Mouse (Mus musculus): ENCODE results near the gene Dio1. TPM values are rescaled to one million over a fixed set of nuclear protein-coding genes. Genes with fewer than 3 reads are reported as not detected.

Gene Dio1
- polyA plus RNA-seq, 1 experiment from 2014 or later, result not detected

- H3K9me3 ChIP-seq, result no peaks in the 10 kb centered on the region
- H3K4me2 ChIP-seq, result no peak overlapping the region
- no peak overlapping the region for H3K4me3 ChIP-seq
- H3K27me3 ChIP-seq (replicated peaks), result no peaks in the 10 kb centered on the region
- WGBS, result 82% methylated on average over 7 of the region's 7 CpGs
- ATAC-seq (replicated peaks), result no peak
- H3K4me1 ChIP-seq, result no peaks in the 10 kb centered on the region
- no peaks in the 10 kb centered on the region for H3K36me3 ChIP-seq (replicated peaks)
- H3K27ac ChIP-seq, result no peak overlapping the region
- H3K9ac ChIP-seq, result no peak overlapping the region
These were observed 7.1 kb downstream of the Dio1 start for GRCm38 (mm10) chr4:107299779-107300340.

GRCm38 (mm10) chr4:107298071-107298606 is 8.8 kb downstream of the Dio1 start:
- no peak for ATAC-seq (replicated peaks)
- no peaks in the 10 kb centered on the region for H3K27me3 ChIP-seq (replicated peaks)
- H3K27ac ChIP-seq, result no peak overlapping the region
- H3K9ac ChIP-seq, result no peak overlapping the region
- H3K36me3 ChIP-seq (replicated peaks), result no peaks in the 10 kb centered on the region
- H3K4me3 ChIP-seq, result no peak overlapping the region
- 88% methylated on average over 8 of the region's 8 CpGs for WGBS
- H3K4me1 ChIP-seq, result no peaks in the 10 kb centered on the region
- no peaks in the 10 kb centered on the region for H3K9me3 ChIP-seq
- H3K4me2 ChIP-seq, result no peak overlapping the region

- H3K27me3 ChIP-seq (replicated peaks), result no peaks in the 10 kb centered on the region
- H3K4me2 ChIP-seq, result no peak overlapping the region
- H3K36me3 ChIP-seq (replicated peaks), result no peaks in the 10 kb centered on the region
- no peak overlapping the region for H3K27ac ChIP-seq
- H3K9ac ChIP-seq, result no peak overlapping the region
- no peaks in the 10 kb centered on the region for H3K9me3 ChIP-seq
- no peaks in the 10 kb centered on the region for H3K4me1 ChIP-seq
- H3K4me3 ChIP-seq, result no peak overlapping the region
- WGBS, result 72% methylated on average over 4 of the region's 4 CpGs
- ATAC-seq (replicated peaks), result no peak
These were observed 14.7 kb downstream of the Dio1 start for GRCm38 (mm10) chr4:107292273-107292662.

- Histone ChIP-seq H3K4me3 (no peak overlapping the region), H3K9ac (no peak overlapping the region), H3K27me3 (replicated peaks) (no peaks in the 10 kb centered on the region), H3K27ac (no peak overlapping the region), H3K9me3 (no peaks in the 10 kb centered on the region), H3K4me1 (no peaks in the 10 kb centered on the region), H3K36me3 (replicated peaks) (no peaks in the 10 kb centered on the region), H3K4me2 (no peak overlapping the region)
- 83% methylated on average over 7 of the region's 7 CpGs for WGBS
- no peak for ATAC-seq (replicated peaks)
These were observed 15.2 kb downstream of the Dio1 start for GRCm38 (mm10) chr4:107291611-107292272.

GRCm38 (mm10) chr4:107287517-107287916 is 19.5 kb downstream of the Dio1 start:
- no peak overlapping the region for H3K4me2 ChIP-seq
- H3K4me1 ChIP-seq, result no peaks in the 10 kb centered on the region
- ATAC-seq (replicated peaks), result no peak
- H3K27me3 ChIP-seq (replicated peaks), result no peaks in the 10 kb centered on the region
- 83% methylated on average over 2 of the region's 2 CpGs for WGBS
- no peak overlapping the region for H3K9ac ChIP-seq
- H3K36me3 ChIP-seq (replicated peaks), result no peaks in the 10 kb centered on the region
- H3K27ac ChIP-seq, result no peak overlapping the region
- no peaks in the 10 kb centered on the region for H3K9me3 ChIP-seq
- H3K4me3 ChIP-seq, result no peak overlapping the region

- Histone ChIP-seq H3K4me2 (no peak overlapping the region), H3K9ac (no peak overlapping the region), H3K27me3 (replicated peaks) (no peaks in the 10 kb centered on the region), H3K36me3 (replicated peaks) (no peaks in the 10 kb centered on the region), H3K27ac (no peak overlapping the region), H3K4me1 (no peaks in the 10 kb centered on the region), H3K4me3 (no peak overlapping the region), H3K9me3 (no peaks in the 10 kb centered on the region)
- no peak for ATAC-seq (replicated peaks)
- 93% methylated on average over 8 of the region's 8 CpGs for WGBS
These were observed 20.6 kb downstream of the Dio1 start for GRCm38 (mm10) chr4:107286386-107286785.

GRCm38 (mm10) chr4:107285446-107286200 is 21.3 kb downstream of the Dio1 start:
- 87% methylated on average over 3 of the region's 3 CpGs for WGBS
- no peak overlapping the region for H3K4me2 ChIP-seq
- no peaks in the 10 kb centered on the region for H3K9me3 ChIP-seq
- H3K4me3 ChIP-seq, result no peak overlapping the region
- H3K27me3 ChIP-seq (replicated peaks), result no peaks in the 10 kb centered on the region
- ATAC-seq (replicated peaks), result no peak
- no peaks in the 10 kb centered on the region for H3K4me1 ChIP-seq
- no peak overlapping the region for H3K9ac ChIP-seq
- H3K27ac ChIP-seq, result no peak overlapping the region
- H3K36me3 ChIP-seq (replicated peaks), result no peaks in the 10 kb centered on the region

- H3K4me1 ChIP-seq, result peaks cover 9% of the 10 kb centered on the region
These were observed 26.0 kb downstream of the Dio1 start for GRCm38 (mm10) chr4:107280843-107281475.

GRCm38 (mm10) chr4:107278188-107278707 is 28.7 kb downstream of the Dio1 start:
- peak overlapping the region; percentile 32 for H3K27ac ChIP-seq
- no peak overlapping the region for H3K9ac ChIP-seq
- no peak for ATAC-seq (replicated peaks)

More at GRCm38 (mm10) chr4:107280843-107281475, 26.0 kb downstream of the Dio1 start:
- H3K9ac ChIP-seq, result no peak overlapping the region
- H3K4me3 ChIP-seq, result no peak overlapping the region
- no peaks in the 10 kb centered on the region for H3K27me3 ChIP-seq (replicated peaks)
- 0 out of 2 replicates have a peak, but pooled peaks cover 3% of the 10 kb centered on the region for H3K36me3 ChIP-seq (replicated peaks)
- no peak for ATAC-seq (replicated peaks)
- no peaks in the 10 kb centered on the region for H3K9me3 ChIP-seq
- no peak overlapping the region for H3K27ac ChIP-seq
- 80% methylated on average over 7 of the region's 7 CpGs for WGBS
- no peak overlapping the region for H3K4me2 ChIP-seq

GRCm38 (mm10) chr4:107274511-107274910 is 32.5 kb downstream of the Dio1 start:
- 86% methylated on average over 5 of the region's 5 CpGs for WGBS

More at GRCm38 (mm10) chr4:107278188-107278707, 28.7 kb downstream of the Dio1 start:
- Histone ChIP-seq H3K9me3 (no peaks in the 10 kb centered on the region), H3K4me1 (peaks cover 9% of the 10 kb centered on the region), H3K4me3 (no peak overlapping the region), H3K27me3 (replicated peaks) (no peaks in the 10 kb centered on the region), H3K36me3 (replicated peaks) (0 out of 2 replicates have a peak, but pooled peaks cover 3% of the 10 kb centered on the region), H3K4me2 (no peak overlapping the region)
- WGBS, result 4% methylated on average over 8 of the region's 8 CpGs

GRCm38 (mm10) chr4:107273683-107274082 is 33.3 kb downstream of the Dio1 start:
- H3K27ac ChIP-seq, result no peak overlapping the region
- no peak overlapping the region for H3K4me2 ChIP-seq
- WGBS, result 88% methylated on average over 4 of the region's 4 CpGs
- H3K9ac ChIP-seq, result no peak overlapping the region
- no peak overlapping the region for H3K4me3 ChIP-seq
- no peak for ATAC-seq (replicated peaks)
- H3K27me3 ChIP-seq (replicated peaks), result no peaks in the 10 kb centered on the region
- H3K4me1 ChIP-seq, result peaks cover 6% of the 10 kb centered on the region
- no peaks in the 10 kb centered on the region for H3K9me3 ChIP-seq
- H3K36me3 ChIP-seq (replicated peaks), result no peaks in the 10 kb centered on the region

More at GRCm38 (mm10) chr4:107274511-107274910, 32.5 kb downstream of the Dio1 start:
- H3K4me3 ChIP-seq, result no peak overlapping the region
- no peak overlapping the region for H3K27ac ChIP-seq
- H3K27me3 ChIP-seq (replicated peaks), result no peaks in the 10 kb centered on the region
- no peaks in the 10 kb centered on the region for H3K36me3 ChIP-seq (replicated peaks)
- H3K4me1 ChIP-seq, result peaks cover 9% of the 10 kb centered on the region
- H3K4me2 ChIP-seq, result no peak overlapping the region
- ATAC-seq (replicated peaks), result no peak
- no peaks in the 10 kb centered on the region for H3K9me3 ChIP-seq
- H3K9ac ChIP-seq, result no peak overlapping the region

- ATAC-seq (replicated peaks), result no peak
- Histone ChIP-seq H3K9me3 (no peaks in the 10 kb centered on the region), H3K27ac (no peak overlapping the region), H3K4me3 (no peak overlapping the region), H3K36me3 (replicated peaks) (no peaks in the 10 kb centered on the region), H3K27me3 (replicated peaks) (no peaks in the 10 kb centered on the region), H3K4me1 (0 out of 2 replicates have a peak, but pooled peaks cover 2% of the 10 kb centered on the region), H3K4me2 (no peak overlapping the region), H3K9ac (no peak overlapping the region)
- WGBS, result 75% methylated on average over 4 of the region's 4 CpGs
These were observed 47.0 kb downstream of the Dio1 start for GRCm38 (mm10) chr4:107260001-107260400.
